Mouse (Mus musculus) liver, embryonic 12.5 days (tissue): ENCODE results near the gene Oprm1. TPM values are rescaled to one million over a fixed set of nuclear protein-coding genes. Genes with fewer than 3 reads are reported as not detected.
"Not testable (repeated sequence)": the region's sequence is repeated elsewhere in the genome, so short reads cannot be mapped to it uniquely, and the experiment has no call there.

Experiments
- ATAC-seq: fragments of 200-750 bp; cut with Nextera tagmentation; 2 replicates; pipeline ENCODE4 v1.8.0; 2017; ENCODE audit warnings: moderate number of reproducible peaks, mild to moderate bottlenecking, moderate library complexity
- H3K27ac ChIP-seq: fragments of 300-500 bp; sonication (generic); 2 replicates; pipeline ENCODE4 v1.5.1; 2016; ENCODE audit warnings: mild to moderate bottlenecking
- H3K27me3 ChIP-seq: fragments of 300-500 bp; sonication (generic); replicated peaks from 2 replicates; pipeline ENCODE4 v1.6.1; 2016; ENCODE audit warnings: mild to moderate bottlenecking, moderate library complexity
- H3K36me3 ChIP-seq: fragments of 300-500 bp; sonication (generic); 2 replicates; pipeline ENCODE4 v1.6.1; 2016; ENCODE audit warnings: mild to moderate bottlenecking, moderate library complexity
- H3K4me1 ChIP-seq: fragments of 300-500 bp; sonication (generic); 2 replicates; pipeline ENCODE4 v1.6.1; 2016
- H3K4me2 ChIP-seq: fragments of 300-500 bp; sonication (generic); 2 replicates; pipeline ENCODE4 v1.6.1; 2016; ENCODE audit warnings: mild to moderate bottlenecking, moderate library complexity
- H3K4me3 ChIP-seq: fragments of 300-500 bp; sonication (generic); 2 replicates; pipeline ENCODE4 v1.5.1; 2016; ENCODE audit warnings: mild to moderate bottlenecking, moderate library complexity
- H3K9ac ChIP-seq: fragments of 300-500 bp; sonication (generic); 2 replicates; pipeline ENCODE4 v1.6.1; 2016; ENCODE audit warnings: mild to moderate bottlenecking, moderate library complexity
- H3K9me3 ChIP-seq: fragments of 300-500 bp; sonication (generic); replicated peaks from 2 replicates; pipeline ENCODE4 v1.6.1; 2016; ENCODE audit warnings: mild to moderate bottlenecking, moderate library complexity
- WGBS: fragments of 180-500 bp; shearing (Covaris S2); methylation state at CpG from one replicate; pipeline ENCODE4 v1.1.7; 2016; ENCODE audit not compliant: insufficient replicate concordance; 5-methylcytosine and 5-hydroxymethylcytosine counted together
- polyA plus RNA-seq: library from polyadenylated mRNA; unstranded; fragments of >200 nt; fragmentation: Nextera tagmentation; extraction: Ambion mirVana; gene quantifications from 2 replicates; pipeline ENCODE4 v1.2.1, GENCODE M21; 2016

Gene Oprm1
- polyA plus RNA-seq, 1 experiment from 2014 or later, result not detected

DNA sequence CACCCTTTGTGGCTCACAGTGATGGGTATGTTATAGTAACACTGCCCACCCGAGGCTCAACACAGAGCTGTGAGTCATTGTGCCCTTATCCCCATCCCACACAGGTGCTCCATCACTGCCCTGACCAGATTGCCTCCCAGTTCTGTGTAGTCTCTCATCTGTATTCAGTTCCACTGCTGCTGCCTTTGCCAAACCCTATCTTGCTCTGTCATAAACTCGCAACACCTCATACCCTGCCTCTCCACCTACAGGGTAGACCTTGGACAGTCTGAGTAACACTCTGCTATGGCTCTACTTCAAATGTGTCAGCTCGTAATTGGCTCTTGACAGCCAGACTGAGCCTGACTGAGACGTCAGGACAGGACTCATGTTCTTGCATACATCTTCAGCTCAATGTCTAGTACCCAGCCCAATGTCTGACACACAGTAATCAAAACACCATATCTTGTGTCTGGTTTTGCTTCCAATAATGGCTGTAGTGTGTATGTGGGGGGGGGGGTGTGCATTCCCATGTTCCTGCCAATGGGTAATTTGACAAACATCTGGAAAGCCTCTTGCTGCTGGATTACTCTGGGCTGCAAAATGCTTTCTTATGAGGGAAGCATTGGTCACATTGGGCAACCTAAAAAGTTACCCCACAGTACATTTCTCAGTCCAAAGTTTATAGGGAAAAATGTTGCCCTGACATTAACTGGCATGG lies 229.2 kb downstream of the Oprm1 start:
- Histone ChIP-seq H3K36me3 (no peaks in the 10 kb centered on the region), H3K27ac (no peak overlapping the region), H3K27me3 (no peaks in the 10 kb centered on the region), H3K9ac (no peak overlapping the region), H3K4me2 (no peak overlapping the region), H3K4me3 (no peak overlapping the region), H3K4me1 (no peaks in the 10 kb centered on the region), H3K9me3 (no peaks in the 10 kb centered on the region)
- ATAC-seq, result no peak
- 58% methylated on average over 4 of the region's 4 CpGs for WGBS

DNA sequence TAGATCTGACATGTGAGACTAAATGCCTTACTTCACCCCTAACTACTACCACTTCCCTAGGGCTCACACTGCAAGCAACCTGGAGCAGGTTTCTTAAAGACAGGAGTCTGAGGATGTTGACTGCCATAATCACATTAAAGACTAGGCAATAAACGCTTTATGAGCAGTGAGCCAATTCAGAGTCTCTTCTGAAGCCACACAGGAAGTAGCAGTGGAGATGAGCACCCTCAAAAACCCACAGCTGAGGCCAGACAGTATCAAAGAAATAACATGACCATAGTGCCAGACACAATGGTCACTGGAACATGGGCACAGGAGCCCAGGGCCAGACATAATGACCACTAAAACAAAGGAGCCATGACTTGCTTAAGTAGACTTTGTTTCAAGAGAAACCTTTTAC lies 230.2 kb downstream of the Oprm1 start:
- ATAC-seq, result no peak
- Histone ChIP-seq H3K9ac (no peak overlapping the region), H3K4me3 (no peak overlapping the region), H3K27ac (no peak overlapping the region), H3K4me2 (no peak overlapping the region), H3K4me1 (no peaks in the 10 kb centered on the region), H3K36me3 (no peaks in the 10 kb centered on the region), H3K27me3 (no peaks in the 10 kb centered on the region), H3K9me3 (no peaks in the 10 kb centered on the region)
- 30% methylated on average over 1 of the region's 1 CpGs for WGBS

GRCm38 (mm10) chr10:6996895-6997294 lies 238.6 kb downstream of the Oprm1 start:
- no peak overlapping the region for H3K9ac ChIP-seq
- H3K4me1 ChIP-seq, result no peaks in the 10 kb centered on the region
- ATAC-seq, result no peak
- H3K27ac ChIP-seq, result no peak overlapping the region
- 50% methylated on average over 3 of the region's 3 CpGs for WGBS
- no peak overlapping the region for H3K4me3 ChIP-seq
- H3K36me3 ChIP-seq, result no peaks in the 10 kb centered on the region
- H3K4me2 ChIP-seq, result no peak overlapping the region
- no peaks in the 10 kb centered on the region for H3K27me3 ChIP-seq
- no peaks in the 10 kb centered on the region for H3K9me3 ChIP-seq

DNA sequence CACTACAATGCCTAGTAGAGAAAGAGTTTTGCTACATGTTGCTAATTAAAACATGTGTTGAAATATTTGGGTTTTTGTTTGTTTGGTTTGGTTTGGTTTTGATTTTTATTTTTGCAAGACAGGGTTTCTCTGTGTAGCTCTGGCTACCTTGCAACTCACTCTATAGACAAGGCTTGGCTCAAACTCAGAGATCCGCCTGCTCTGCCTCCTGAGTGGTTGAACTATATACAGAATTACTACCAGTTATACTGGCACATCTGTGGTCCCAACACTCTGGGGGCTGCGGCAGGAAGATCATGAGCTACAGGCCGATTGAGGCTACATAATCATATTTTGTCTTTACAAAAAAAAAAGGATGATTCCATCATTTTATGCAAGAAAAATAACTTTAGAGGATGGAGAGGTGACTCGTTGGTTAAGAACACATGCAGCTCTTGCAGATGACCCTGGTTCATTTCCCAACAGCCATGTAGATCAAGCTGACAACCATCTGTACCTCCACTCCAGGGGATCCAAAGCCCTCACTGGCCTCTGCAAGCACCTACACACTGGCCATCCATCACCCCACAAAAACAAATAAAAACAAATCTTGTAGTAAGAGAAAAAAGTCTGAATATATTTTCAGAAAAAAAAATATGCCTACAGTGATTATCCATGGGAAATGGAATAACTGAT lies 240.4 kb downstream of the Oprm1 start:
- Histone ChIP-seq H3K4me2 (no peak overlapping the region), H3K9me3 (no peaks in the 10 kb centered on the region), H3K27me3 (no peaks in the 10 kb centered on the region), H3K9ac (no peak overlapping the region), H3K36me3 (no peaks in the 10 kb centered on the region), H3K4me1 (no peaks in the 10 kb centered on the region), H3K4me3 (no peak overlapping the region), H3K27ac (no peak overlapping the region)
- 75% methylated on average over 4 of the region's 4 CpGs for WGBS
- no peak for ATAC-seq

DNA sequence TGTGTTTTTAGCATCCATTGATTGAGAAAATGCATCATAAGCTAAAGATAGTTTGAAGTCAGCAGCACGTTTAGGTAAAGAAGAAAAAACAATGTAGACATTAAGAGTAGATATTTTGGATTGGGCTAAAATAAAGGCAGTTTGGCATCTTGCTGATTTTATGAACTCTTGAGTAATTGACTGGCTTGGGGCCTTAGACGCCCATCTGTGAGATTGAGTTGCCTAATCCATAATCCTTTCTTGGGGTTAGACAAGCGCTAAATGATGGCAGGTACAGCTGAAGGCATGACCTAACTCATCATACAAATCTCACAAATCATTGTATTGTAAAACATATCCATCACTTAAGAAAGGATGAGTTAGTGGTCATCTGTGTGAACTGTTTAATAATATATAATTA lies 241.0 kb downstream of the Oprm1 start:
- no peak overlapping the region for H3K4me2 ChIP-seq
- no peak overlapping the region for H3K9ac ChIP-seq
- H3K4me3 ChIP-seq, result no peak overlapping the region
- no peaks in the 10 kb centered on the region for H3K9me3 ChIP-seq
- no peak for ATAC-seq
- H3K27ac ChIP-seq, result no peak overlapping the region
- H3K4me1 ChIP-seq, result no peaks in the 10 kb centered on the region
- no peaks in the 10 kb centered on the region for H3K36me3 ChIP-seq
- WGBS, result 61% methylated on average over 3 of the region's 3 CpGs
- H3K27me3 ChIP-seq, result no peaks in the 10 kb centered on the region

GRCm38 (mm10) chr10:7003898-7004297 lies 245.6 kb downstream of the Oprm1 start:
- H3K9me3 ChIP-seq, H3K27ac ChIP-seq, H3K36me3 ChIP-seq, ATAC-seq, H3K4me3 ChIP-seq, H3K9ac ChIP-seq, H3K4me1 ChIP-seq, H3K27me3 ChIP-seq, H3K4me2 ChIP-seq: not testable (repeated sequence)

GRCm38 (mm10) chr10:7004980-7005538 lies 246.8 kb downstream of the Oprm1 start:
- Histone ChIP-seq H3K27ac (no peak overlapping the region), H3K9me3 (no peaks in the 10 kb centered on the region), H3K4me2 (no peak overlapping the region), H3K36me3 (no peaks in the 10 kb centered on the region), H3K27me3 (no peaks in the 10 kb centered on the region), H3K4me1 (no peaks in the 10 kb centered on the region), H3K9ac (no peak overlapping the region), H3K4me3 (no peak overlapping the region)
- ATAC-seq, result no peak
- WGBS, result 45% methylated on average over 5 of the region's 5 CpGs

- Histone ChIP-seq H3K27me3 (no peaks in the 10 kb centered on the region), H3K4me2 (no peak overlapping the region), H3K4me3 (no peak overlapping the region), H3K36me3 (no peaks in the 10 kb centered on the region), H3K9ac (no peak overlapping the region), H3K9me3 (no peaks in the 10 kb centered on the region), H3K27ac (no peak overlapping the region), H3K4me1 (no peaks in the 10 kb centered on the region)
- no peak for ATAC-seq
- 61% methylated on average over 8 of the region's 8 CpGs for WGBS
These were observed 252.2 kb downstream of the Oprm1 start for GRCm38 (mm10) chr10:7010543-7010942.

DNA sequence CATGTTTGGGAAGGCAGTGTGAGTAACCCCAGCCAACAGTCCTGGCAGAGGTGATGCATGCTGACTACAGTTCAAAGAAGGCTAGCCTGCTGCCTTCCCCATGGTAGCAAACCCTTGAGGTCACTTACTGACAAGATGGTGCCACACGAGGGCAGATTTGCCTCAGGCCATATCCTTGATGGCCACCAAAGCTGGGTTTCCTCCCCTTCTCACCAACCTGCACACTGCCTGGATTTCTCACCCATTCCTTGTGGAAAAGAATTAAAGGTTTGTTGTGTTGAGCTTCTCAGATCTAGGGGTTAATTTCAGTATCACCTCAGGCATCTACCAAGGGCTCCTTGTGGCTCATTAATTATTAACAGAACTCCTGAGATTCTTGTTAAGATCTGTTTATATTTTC lies 256.9 kb downstream of the Oprm1 start:
- WGBS, result 18% methylated on average over 1 of the region's 1 CpGs
- H3K4me3 ChIP-seq, result no peak overlapping the region
- ATAC-seq, result no peak

DNA sequence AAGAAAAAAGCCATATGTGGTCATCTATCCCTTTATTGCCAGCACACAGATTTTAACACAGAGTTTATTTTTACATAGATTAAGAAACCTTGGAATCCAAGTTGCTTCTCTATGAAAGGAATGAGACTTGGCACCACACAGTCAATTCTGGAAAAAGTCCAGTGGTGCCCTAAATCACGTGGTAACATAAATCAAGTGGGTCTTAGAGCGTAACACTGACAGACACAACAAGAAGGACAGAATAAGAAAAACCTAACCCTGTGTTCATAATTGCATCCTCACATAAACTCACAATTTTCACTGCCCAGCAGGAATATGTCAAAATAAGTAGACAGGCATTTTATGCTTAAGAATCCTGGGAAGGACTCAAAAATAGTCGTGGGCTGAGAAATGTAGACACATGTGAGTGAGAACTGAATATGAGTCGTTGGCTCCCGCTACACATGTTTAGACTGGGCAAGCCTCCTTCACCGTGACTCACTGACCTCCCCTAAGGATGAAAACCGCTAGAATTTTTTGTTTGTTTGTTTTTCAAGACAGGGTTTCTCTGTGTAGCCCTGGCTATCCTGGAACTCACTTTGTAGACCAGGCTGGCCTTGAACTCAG lies 261.6 kb downstream of the Oprm1 start:
- ATAC-seq, result no peak
- no peaks in the 10 kb centered on the region for H3K4me1 ChIP-seq
- 61% methylated on average over 7 of the region's 7 CpGs for WGBS
- H3K27me3 ChIP-seq, result no peaks in the 10 kb centered on the region
- no peaks in the 10 kb centered on the region for H3K9me3 ChIP-seq
- no peak overlapping the region for H3K4me3 ChIP-seq
- H3K27ac ChIP-seq, result no peak overlapping the region
- no peak overlapping the region for H3K4me2 ChIP-seq
- no peak overlapping the region for H3K9ac ChIP-seq
- no peaks in the 10 kb centered on the region for H3K36me3 ChIP-seq

More for the DNA sequence above, 256.9 kb downstream of the Oprm1 start:
- Histone ChIP-seq H3K36me3 (no peaks in the 10 kb centered on the region), H3K4me1 (no peaks in the 10 kb centered on the region), H3K27ac (no peak overlapping the region), H3K9ac (no peak overlapping the region), H3K4me2 (no peak overlapping the region), H3K27me3 (no peaks in the 10 kb centered on the region), H3K9me3 (no peaks in the 10 kb centered on the region)

DNA sequence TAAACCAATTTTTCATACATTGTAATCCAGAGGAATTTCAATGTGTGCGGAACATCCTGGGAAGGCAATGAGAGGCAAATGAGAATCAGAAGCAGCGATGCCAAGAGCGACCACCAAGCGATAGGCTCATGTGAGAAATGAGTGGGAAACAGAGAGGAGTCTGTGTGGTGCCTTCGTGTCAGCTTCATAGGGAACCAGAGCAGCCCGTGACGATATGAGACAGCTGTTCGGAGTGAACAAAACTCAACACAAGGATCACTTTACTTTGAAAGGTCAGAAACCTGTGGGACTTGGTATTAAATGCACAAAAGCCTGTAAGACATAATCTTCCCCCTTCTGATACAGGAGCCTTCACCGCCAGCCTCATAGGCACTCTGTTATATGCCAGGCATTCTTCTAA lies 262.2 kb downstream of the Oprm1 start:
- Histone ChIP-seq H3K4me2 (no peak overlapping the region), H3K27me3 (no peaks in the 10 kb centered on the region), H3K4me1 (no peaks in the 10 kb centered on the region), H3K9me3 (no peaks in the 10 kb centered on the region), H3K36me3 (no peaks in the 10 kb centered on the region), H3K9ac (no peak overlapping the region), H3K4me3 (no peak overlapping the region), H3K27ac (no peak overlapping the region)
- no peak for ATAC-seq
- WGBS, result 83% methylated on average over 9 of the region's 9 CpGs

DNA sequence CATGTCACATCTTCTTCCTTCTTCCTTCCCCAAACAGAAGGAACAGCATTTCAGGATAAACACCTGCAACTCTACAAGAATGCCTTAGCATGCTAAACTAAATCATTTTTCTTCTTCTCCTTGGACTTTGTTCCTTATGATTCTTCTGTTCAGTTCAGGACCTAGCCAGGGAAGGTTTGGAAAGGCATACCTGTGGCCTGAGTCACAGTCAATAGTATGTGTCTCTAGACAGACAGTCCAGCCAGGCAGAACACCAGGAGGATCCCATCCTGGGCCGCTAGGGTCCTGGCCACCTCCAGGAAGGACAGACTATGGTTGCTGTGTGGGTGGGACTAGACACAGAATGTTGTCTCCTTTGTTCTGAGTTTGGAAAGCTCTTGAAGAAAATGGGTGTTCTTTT lies 266.7 kb downstream of the Oprm1 start:
- no peak for ATAC-seq
- H3K4me1 ChIP-seq, result no peaks in the 10 kb centered on the region
- no peak overlapping the region for H3K4me2 ChIP-seq
- no peak overlapping the region for H3K9ac ChIP-seq
- H3K9me3 ChIP-seq, result no peaks in the 10 kb centered on the region
- no peak overlapping the region for H3K4me3 ChIP-seq
- no peak overlapping the region for H3K27ac ChIP-seq
- H3K36me3 ChIP-seq, result no peaks in the 10 kb centered on the region
- no peaks in the 10 kb centered on the region for H3K27me3 ChIP-seq
- 64% methylated on average over 1 of the region's 1 CpGs for WGBS
